Mouse (Mus musculus) layer of hippocampus, adult 8-10 months (tissue): ENCODE measurements at regions not wholly inside any gene's neighbourhood (a gene's known extent, or its start where the extent isn't known, plus 50 kb on each side); places are given as distances from the start of the nearest gene placed in this dataset.

Source experiments
- DNase-seq, 2 experiments: peaks; one replicate each; pipeline ENCODE4 v3.0.0; 2022; ENCODE audit warnings: low spot score in 2 of 2

DNA sequence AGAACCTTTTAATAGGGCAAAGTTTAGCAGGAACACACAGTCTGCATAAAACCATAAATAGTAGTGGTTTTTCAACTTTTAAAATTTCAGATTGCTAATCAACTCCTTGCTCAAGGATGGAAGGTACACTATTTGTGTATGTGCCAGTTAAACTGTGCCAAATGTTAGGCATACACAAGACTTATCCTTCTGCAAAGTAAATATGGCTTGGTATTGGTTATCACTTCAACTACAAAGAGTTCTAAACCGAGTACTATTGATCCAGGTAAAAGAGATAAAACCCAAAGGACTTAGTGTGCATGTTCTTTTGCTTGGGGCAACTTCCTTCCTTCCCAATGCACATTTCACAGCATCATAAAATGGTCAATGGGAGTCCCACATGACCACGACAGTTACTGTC lies 1200.2 kb downstream of the Gsdmc2 start:
- no peak for DNase-seq

- no peak for DNase-seq
Measured at GRCm38 (mm10) chr15:62644296-62644695, 1200.7 kb downstream of the Gsdmc2 start.

DNA sequence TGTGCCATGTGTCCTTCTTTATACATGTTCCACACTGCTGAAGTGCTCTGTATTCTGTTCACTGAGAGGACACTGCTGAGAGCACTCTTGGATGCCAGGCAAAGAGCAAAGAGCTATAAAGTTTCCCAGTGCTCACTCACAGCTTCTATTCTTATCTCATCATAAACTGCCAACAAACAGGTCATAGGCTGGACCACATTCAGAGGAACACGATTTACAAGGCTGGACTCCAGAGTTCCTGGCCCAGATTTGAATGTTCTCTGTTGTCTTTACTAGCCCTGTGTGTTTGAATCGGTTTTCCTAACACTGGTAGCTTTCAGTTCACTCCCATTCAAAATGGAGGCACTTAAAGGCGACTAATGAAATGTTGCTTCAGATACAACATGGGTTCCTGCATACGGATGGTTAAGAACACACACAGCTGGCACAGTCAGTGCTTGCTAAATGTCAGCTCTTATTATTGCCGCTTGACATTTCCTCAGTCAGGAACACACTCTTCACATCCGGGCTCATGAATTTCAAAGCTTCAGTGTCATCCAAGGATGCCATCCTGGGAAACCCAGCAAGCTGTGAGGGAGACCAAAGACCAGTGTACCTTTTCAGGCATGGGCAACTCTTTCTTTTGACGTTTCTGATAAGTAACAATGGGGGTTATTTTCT lies 1203.8 kb downstream of the Gsdmc2 start:
- peak; percentile 3 to 5 for DNase-seq

- no peak for DNase-seq
Measured at GRCm38 (mm10) chr15:62625406-62625805, 1219.6 kb downstream of the Gsdmc2 start.

DNA sequence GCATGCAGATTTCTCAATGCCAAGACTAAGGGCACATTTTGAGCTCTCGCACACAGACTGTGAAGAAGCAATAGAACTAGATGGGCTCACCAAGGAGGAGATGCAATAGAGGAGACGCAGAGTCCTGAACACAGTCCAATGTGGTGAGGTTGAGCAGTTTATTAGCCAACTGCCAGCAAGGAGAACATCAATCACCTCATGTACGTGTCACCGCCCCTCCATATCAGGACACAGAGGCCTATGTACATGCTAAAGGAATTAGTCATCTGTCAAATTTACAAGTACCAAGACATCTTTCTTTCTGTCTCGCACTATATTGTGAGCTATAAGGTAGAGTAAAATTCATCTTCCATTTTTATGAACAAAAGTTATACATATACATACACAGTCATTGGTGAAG lies 1228.9 kb downstream of the Gsdmc2 start:
- DNase-seq: no peak

DNA sequence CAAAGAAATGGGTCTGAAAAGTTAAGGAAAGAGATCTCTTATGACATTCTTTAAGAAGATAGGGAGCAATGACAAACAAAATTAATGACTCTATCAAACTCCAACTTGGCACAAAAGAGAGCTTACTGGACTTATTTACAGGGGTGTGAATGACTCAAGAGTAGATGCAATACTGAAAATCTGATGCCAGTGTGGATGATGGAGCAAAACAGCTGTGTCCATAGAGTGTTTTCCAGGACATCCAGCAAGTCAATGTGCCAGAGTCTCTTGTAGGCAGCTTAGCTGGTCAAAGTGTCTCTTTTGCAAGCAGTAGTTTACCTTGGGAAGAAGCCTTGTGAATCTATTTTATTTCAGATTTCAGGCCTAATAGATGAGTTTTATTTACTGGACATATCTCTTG lies 1248.2 kb downstream of the Gsdmc2 start:
- DNase-seq: no peak

DNA sequence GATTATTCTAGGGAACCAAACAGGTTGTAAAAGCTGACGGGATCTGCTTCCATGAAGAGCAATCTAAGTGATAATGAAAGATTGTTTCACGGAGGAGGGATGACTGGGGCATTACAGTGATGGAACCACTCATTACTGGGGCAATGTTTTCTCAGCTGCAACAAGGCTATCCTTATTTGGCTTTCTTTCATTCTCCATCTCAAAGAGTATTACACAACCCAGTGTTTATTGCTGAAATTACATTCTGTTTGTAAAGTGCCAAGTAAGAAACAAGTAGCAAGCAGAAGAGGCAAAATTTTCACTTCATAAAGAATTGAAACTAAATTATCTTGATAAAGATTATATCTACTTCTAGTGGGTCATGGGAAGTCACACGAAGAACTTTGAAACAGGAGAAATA lies 1256.4 kb downstream of the Gsdmc2 start:
- DNase-seq: no peak

DNA sequence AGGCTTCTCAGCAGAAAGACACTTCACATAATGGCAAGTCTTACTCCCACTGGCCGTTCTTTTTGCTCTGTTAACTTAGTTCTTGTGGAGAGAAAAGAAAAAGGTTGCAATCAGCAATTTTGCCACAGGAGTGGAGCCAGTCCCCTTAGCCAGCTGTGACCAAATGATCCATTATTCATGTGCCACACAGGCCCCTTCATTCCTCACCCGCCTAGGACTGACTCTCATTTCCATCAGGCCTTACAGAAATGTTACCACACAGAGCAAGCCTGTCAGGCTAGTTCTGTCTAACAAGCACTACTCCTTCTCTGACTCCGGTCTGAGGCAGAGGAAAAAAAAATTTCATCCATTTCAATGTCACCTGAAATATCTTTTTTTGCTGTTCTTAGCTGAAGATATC lies 1266.2 kb downstream of the Gsdmc2 start:
- no peak for DNase-seq

- DNase-seq: no peak
Measured at GRCm38 (mm10) chr15:62575791-62576190, 1269.2 kb downstream of the Gsdmc2 start.

- DNase-seq: peak; percentile 9 to 44
Measured at GRCm38 (mm10) chr15:62571803-62572202, 1273.2 kb downstream of the Gsdmc2 start.

DNA sequence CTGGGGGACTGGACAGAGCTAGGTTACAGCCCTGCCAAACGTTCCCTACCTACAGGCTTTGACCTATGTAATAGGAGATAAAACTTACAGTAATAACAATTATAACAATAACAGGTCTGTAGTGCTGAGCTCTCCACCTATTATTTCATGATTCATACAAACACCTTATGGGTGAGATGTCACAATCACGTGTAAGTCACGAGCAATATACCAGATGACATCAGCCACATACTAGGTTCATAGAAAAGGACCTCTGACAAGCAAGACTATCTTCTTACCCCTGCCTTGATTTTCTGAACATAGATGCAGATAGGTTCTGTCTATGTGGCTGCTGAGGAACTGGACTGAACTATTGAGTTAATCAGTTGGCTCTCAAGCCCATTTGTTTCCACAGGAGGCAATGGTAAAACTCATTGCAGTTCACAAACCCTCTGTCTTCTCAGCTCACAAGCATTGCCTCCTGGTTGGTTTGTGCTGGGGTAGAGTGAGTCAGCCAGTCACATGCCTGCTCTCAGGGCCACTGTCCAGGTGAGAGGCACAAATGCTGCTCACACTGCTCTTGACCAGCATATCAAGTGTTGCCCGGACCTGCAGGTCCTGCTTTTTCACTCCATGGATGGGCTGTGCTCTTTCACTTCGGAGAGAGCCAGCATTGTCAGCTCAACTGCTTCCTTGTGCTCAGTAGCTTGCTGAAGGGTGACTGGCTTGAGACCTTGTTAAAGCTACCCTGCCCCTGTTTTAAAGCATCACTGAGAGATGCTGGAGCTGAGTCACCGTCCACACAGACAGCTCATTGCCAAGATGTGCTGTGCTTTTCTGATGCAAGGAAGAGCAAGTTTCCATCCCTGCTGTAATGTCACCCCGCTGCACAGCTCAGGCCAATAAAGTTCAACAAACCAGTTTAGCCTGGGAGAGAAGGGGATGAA lies 1275.9 kb downstream of the Gsdmc2 start:
- DNase-seq: no peak

- DNase-seq: no peak
Measured at GRCm38 (mm10) chr15:62567431-62567830, 1277.5 kb downstream of the Gsdmc2 start.

- peak in 1 of 2 experiments; percentile 8 for DNase-seq
Measured at GRCm38 (mm10) chr15:62566106-62566511, 1278.9 kb downstream of the Gsdmc2 start.

DNA sequence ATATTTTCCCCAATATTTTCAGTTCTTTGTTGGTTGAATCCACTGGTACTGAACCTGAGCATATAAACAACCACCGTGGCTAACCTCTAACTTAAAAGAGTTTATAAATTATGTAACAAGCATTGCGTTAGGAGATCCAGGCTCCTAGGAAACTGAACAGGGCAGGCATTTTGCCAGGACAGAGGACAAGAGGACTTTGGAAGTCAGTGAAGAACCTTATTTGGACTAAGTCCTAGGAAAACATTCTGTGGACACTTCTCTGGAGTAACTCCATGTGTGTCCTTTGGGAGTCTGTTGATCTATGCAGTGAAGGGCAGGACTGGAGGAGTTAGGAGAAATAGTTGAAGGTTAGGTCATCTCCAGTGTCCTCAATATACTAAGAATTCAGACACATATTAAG lies 1311.7 kb downstream of the Gsdmc2 start:
- no peak for DNase-seq

DNA sequence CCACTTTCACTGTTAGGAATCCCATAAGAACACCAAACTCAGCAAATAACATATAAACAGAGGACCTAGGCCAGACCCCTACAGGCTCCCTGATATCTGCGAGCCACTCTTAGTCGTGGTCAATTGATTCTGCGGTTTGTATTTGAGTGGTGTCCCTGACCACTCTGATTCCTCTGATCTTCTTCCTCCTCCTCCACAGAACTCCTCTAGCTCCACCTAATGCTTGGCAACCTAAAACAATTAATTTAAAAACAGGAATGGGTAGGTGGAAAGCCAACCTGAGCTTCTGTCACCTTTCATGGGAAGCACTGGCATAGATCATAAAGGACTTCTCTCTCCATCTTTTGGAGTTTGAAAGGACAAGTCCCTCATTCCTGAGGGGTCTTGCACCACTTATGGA lies 1316.0 kb downstream of the Gsdmc2 start:
- no peak for DNase-seq

DNA sequence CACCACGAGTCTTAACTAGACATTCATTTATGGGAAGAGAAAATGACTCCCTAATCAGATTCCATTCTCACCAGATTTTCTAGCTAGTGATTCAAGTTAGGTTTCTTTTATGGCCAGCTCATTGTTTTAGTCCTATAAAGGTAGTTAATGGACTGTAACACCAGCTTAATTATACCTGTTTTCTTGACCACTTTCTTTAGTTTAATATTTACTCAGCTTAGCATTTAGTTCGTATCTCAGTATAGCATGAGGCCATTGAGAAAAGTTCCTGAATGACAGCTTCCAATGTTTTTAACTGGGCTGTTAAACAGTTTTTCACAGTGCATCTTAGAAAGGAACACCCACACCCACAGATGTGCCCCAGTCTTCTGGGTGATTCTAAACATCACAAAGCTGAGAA lies 1320.3 kb downstream of the Gsdmc2 start:
- no peak for DNase-seq

DNA sequence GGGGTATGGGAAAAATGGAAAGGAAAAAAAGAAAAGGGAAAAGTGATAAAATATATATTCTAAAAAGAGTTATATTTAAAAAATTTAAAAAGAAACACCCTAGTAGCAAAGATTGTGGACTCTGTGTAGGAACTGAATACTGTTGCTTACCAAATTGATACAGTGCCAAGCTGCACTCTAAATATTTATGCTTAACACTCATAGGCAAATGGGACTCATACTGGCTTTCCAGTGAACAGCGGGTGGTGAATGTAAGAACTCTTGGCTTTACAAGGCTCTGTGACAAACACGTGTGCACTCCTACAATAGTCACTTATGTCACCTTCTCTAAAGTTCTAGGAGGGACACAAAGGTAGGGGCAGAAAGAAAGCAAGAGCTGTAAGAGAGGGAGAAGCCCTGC lies 1320.8 kb downstream of the Gsdmc2 start:
- no peak for DNase-seq

GRCm38 (mm10) chr15:62513462-62513861 lies 1331.5 kb downstream of the Gsdmc2 start:
- DNase-seq: no peak

DNA sequence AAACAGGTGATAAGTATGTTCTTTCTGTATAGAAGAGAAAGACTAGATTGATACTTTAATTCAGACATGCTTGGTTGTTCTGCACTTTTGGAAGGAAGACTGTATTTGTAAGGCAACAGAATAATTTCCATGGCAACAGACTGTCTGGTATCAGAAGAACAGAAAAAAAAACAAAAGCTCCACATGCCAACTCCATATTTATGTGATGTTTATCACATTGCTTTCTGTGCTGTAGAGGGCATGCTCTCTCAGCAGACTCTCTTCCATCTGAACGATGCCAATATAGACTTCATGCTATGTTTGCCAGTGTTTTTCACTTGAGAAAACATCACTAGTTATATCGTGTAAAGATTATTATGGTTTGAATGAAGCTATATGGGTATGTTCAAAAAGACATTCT lies 1333.5 kb downstream of the Gsdmc2 start:
- DNase-seq: no peak

GRCm38 (mm10) chr15:62503866-62504265 lies 1341.1 kb downstream of the Gsdmc2 start:
- no peak for DNase-seq

GRCm38 (mm10) chr15:62500966-62501365 lies 1344.0 kb downstream of the Gsdmc2 start:
- no peak for DNase-seq

DNA sequence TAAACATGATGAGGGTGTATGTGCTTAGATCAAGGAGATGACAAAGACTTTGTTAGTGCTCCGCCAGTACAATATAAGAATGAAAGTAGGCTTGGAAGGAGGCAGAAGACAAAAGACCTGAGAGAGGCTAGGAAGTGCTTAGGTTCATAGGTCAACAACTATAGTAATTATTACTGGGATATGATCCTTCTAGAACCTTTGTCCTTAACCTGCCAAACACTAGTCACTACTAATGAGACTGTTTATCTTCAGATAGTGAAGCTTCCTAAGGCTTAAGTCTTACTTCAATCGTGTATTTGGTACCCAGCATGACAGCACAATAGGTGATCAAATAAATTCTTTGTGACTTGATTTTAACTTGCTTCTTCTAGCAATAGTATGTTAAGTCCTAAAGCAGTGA lies 1344.5 kb downstream of the Gsdmc2 start:
- DNase-seq: no peak

GRCm38 (mm10) chr15:62496193-62496592 lies 1348.8 kb downstream of the Gsdmc2 start:
- DNase-seq: no peak
